Mouse (Mus musculus) urinary bladder, adult 2 months (tissue): ENCODE data around the gene Olfr1113. TPM values are rescaled to one million over a fixed set of nuclear protein-coding genes. Genes with fewer than 3 reads are reported as not detected.
"Not testable (repeated sequence)": the region's sequence is repeated elsewhere in the genome, so short reads cannot be mapped to it uniquely, and the experiment has no call there.

ENCODE experiments used
- DNase-seq: peaks from one replicate; pipeline ENCODE4 v3.0.0; 2022; ENCODE audit warnings: low spot score
- polyA plus RNA-seq: library from polyadenylated mRNA; depleted of rRNA; stranded (reverse); fragments of >200 nt; gene quantifications from 2 replicates; pipeline ENCODE4 v1.2.3, GENCODE M21; 2012; rRNA removed

Olfr1113 gene
- polyA plus RNA-seq, result not detected in 2 replicates

GRCm38 (mm10) chr2:87208670-87209069, at the start of gene Olfr1113:
Gene Olfr1113, plus strand, starts transcription at chr2:87208970.
- DNase-seq, result no peak

- DNase-seq, result not testable (repeated sequence)
Measured at GRCm38 (mm10) chr2:87167731-87168130, 41.0 kb upstream of the Olfr1113 start.

- no peak for DNase-seq
Measured at GRCm38 (mm10) chr2:87187498-87187897, 21.3 kb upstream of the Olfr1113 start, which contains the start of gene Olfr1112. Gene Olfr1112, plus strand, starts transcription at chr2:87187798.

- DNase-seq, result no peak
Measured at GRCm38 (mm10) chr2:87247713-87248112, 38.9 kb downstream of the Olfr1113 start, which contains the start of gene Olfr1115. Gene Olfr1115, plus strand, starts transcription at chr2:87248013.

Other genes starting within 250 kb of the Olfr1113 start
- gene Olfr1099, start 248.3 kb upstream of the Olfr1113 start, polyA plus RNA-seq, result not detected in 2 replicates
- not detected in 2 replicates for gene Olfr1100, start 229.0 kb upstream of the Olfr1113 start, polyA plus RNA-seq
- not detected in 2 replicates for gene Olfr1101, start 217.7 kb upstream of the Olfr1113 start, polyA plus RNA-seq
- not detected in 2 replicates for gene Olfr1102, start 210.6 kb upstream of the Olfr1113 start, polyA plus RNA-seq
- gene Olfr1104, start 181.9 kb upstream of the Olfr1113 start, polyA plus RNA-seq, result not detected in 2 replicates
- gene Olfr1105, start 172.4 kb upstream of the Olfr1113 start, polyA plus RNA-seq, result not detected in 2 replicates
- not detected in 2 replicates for gene Olfr1106, start 156.7 kb upstream of the Olfr1113 start, polyA plus RNA-seq
- gene Olfr1107, start 133.2 kb upstream of the Olfr1113 start, polyA plus RNA-seq, result not detected in 2 replicates
- gene Olfr1109, start 113.0 kb upstream of the Olfr1113 start, polyA plus RNA-seq, result not detected in 2 replicates
- gene Olfr259, start 94.4 kb upstream of the Olfr1113 start, polyA plus RNA-seq, result not detected in 2 replicates
- gene Olfr1110, start 68.7 kb upstream of the Olfr1113 start, polyA plus RNA-seq, result not detected in 2 replicates
- gene Olfr1111, start 56.3 kb upstream of the Olfr1113 start, polyA plus RNA-seq, result not detected in 2 replicates
- not detected in 2 replicates for gene Olfr1112, start 21.2 kb upstream of the Olfr1113 start, polyA plus RNA-seq
- not detected in 2 replicates for gene Olfr1115, start 39.0 kb downstream of the Olfr1113 start, polyA plus RNA-seq
- gene Olfr1116, start 58.6 kb downstream of the Olfr1113 start, polyA plus RNA-seq, result not detected in 2 replicates
- gene Olfr1118, start 98.6 kb downstream of the Olfr1113 start, polyA plus RNA-seq, result not detected in 2 replicates
- gene Olfr1120, start 145.8 kb downstream of the Olfr1113 start, polyA plus RNA-seq, result not detected in 2 replicates
- gene Olfr1121, start 160.9 kb downstream of the Olfr1113 start, polyA plus RNA-seq, result not detected in 2 replicates
- gene Olfr1122, start 176.9 kb downstream of the Olfr1113 start, polyA plus RNA-seq, result not detected in 2 replicates
- gene Olfr1123, start 207.7 kb downstream of the Olfr1113 start, polyA plus RNA-seq, result not detected in 2 replicates
- not detected in 2 replicates for gene Olfr1124, start 221.3 kb downstream of the Olfr1113 start, polyA plus RNA-seq
- gene Olfr1126, start 245.0 kb downstream of the Olfr1113 start, polyA plus RNA-seq, result not detected in 2 replicates